Mouse (Mus musculus) midbrain, postnatal 0 days (tissue): ENCODE results near the gene Exo1. TPM values are rescaled to one million over a fixed set of nuclear protein-coding genes. Genes with fewer than 3 reads are reported as not detected.

Experiments
- ATAC-seq: fragments of 200-750 bp; cut with Nextera tagmentation; 2 replicates; pipeline ENCODE4 v1.8.0; 2017; ENCODE audit warnings: moderate number of reproducible peaks, mild to moderate bottlenecking, moderate TSS enrichment, moderate library complexity; ENCODE audit not compliant: low FRiP score
- DNase-seq: peaks from one replicate; pipeline ENCODE4 v3.0.0-alpha.2; 2015; ENCODE audit warnings: low spot score
- H3K27ac ChIP-seq: fragments of 300-500 bp; sonication (generic); 2 replicates; pipeline ENCODE4 v1.5.1; 2014; ENCODE audit warnings: low read depth, mild to moderate bottlenecking, low read length, mixed read lengths
- H3K27me3 ChIP-seq: fragments of 300-500 bp; sonication (generic); 2 replicates; pipeline ENCODE4 v1.6.1; 2014; ENCODE audit warnings: low read length, control low read depth, mixed read lengths; ENCODE audit not compliant: insufficient read depth
- H3K36me3 ChIP-seq: fragments of 300-500 bp; sonication (generic); 2 replicates; pipeline ENCODE4 v1.6.1; 2014; ENCODE audit warnings: low read length, control low read depth, mixed read lengths; ENCODE audit not compliant: insufficient read depth
- H3K4me1 ChIP-seq: fragments of 300-500 bp; sonication (generic); 2 replicates; pipeline ENCODE4 v1.6.1; 2014; ENCODE audit warnings: mild to moderate bottlenecking, control low read depth, antibody characterized with exemption, low read length, mixed read lengths; ENCODE audit not compliant: insufficient read depth
- H3K4me2 ChIP-seq: fragments of 300-500 bp; sonication (generic); 2 replicates; pipeline ENCODE4 v1.6.1; 2014; ENCODE audit warnings: low read depth, mild to moderate bottlenecking, low read length, mixed read lengths; ENCODE audit not compliant: poor library complexity, severe bottlenecking
- H3K4me3 ChIP-seq: fragments of 300-500 bp; sonication (generic); 2 replicates; pipeline ENCODE4 v1.5.1; 2014; ENCODE audit warnings: low read depth, mild to moderate bottlenecking, low read length, moderate library complexity
- H3K9ac ChIP-seq: fragments of 300-500 bp; sonication (generic); replicated peaks from 2 replicates; pipeline ENCODE4 v1.6.1; 2014; ENCODE audit warnings: mild to moderate bottlenecking, low read length, moderate library complexity, mixed read lengths; ENCODE audit not compliant: poor library complexity, severe bottlenecking
- H3K9me3 ChIP-seq: fragments of 300-500 bp; sonication (generic); 2 replicates; pipeline ENCODE4 v1.6.1; 2016; ENCODE audit warnings: low read length, control low read depth
- CTCF ChIP-seq: IDR thresholded peaks from 2 replicates; pipeline ENCODE4 v1.5.1; 2016; ENCODE audit warnings: antibody characterized with exemption, mild to moderate bottlenecking
- WGBS: fragments of 180-500 bp; shearing (Covaris S2); extraction: QIAGEN DNeasy Blood & Tissue Kit; methylation state at CpG from one replicate; pipeline ENCODE4 v1.1.7; 2014; 5-methylcytosine and 5-hydroxymethylcytosine counted together
- polyA plus RNA-seq: library from polyadenylated mRNA; unstranded; fragments of >200 nt; fragmentation: Nextera tagmentation; extraction: Ambion mirVana; gene quantifications from 2 replicates; pipeline ENCODE4 v1.2.1, GENCODE M21; 2015
- total RNA-seq: library from RNA; depleted of rRNA; stranded (reverse); fragments of >200 nt; gene quantifications from 2 replicates; pipeline ENCODE4 v1.2.3, GENCODE M21; 2014

Exo1 gene
- total and polyA plus RNA-seq, 2 experiments from 2014 or later = 1.4 to 2.1 TPM

DNA sequence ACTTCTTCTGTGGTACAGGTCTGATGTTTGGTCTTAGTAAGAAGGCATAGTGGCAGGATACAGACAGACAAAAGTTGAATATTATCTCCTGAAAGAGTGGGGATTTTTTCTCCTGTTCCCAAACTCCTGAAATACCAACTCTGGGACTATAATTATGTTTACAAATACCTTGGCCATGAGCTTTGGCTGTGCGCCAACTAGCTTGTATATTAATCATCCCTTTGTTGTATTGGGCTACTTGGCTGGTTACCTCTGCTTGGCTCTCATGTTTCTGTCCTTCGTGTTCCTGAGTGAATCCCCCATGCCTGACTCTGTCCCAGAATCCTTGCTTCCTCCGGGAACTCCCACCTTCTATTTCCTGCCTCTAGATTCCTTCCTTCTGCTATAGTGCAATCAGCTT lies 3.0 kb downstream of the Exo1 start:
- Histone ChIP-seq H3K4me3 (no peak overlapping the region), H3K4me1 (no peaks in the 10 kb centered on the region), H3K27me3 (no peaks in the 10 kb centered on the region), H3K27ac (no peak overlapping the region), H3K4me2 (no peak overlapping the region), H3K9ac (no peak overlapping the region), H3K36me3 (no peaks in the 10 kb centered on the region), H3K9me3 (no peaks in the 10 kb centered on the region)
- ATAC-seq (no peak), DNase-seq (no peak)
- WGBS = 80% methylated on average over 3 of the region's 3 CpGs
- no peak for TF ChIP-seq CTCF

DNA sequence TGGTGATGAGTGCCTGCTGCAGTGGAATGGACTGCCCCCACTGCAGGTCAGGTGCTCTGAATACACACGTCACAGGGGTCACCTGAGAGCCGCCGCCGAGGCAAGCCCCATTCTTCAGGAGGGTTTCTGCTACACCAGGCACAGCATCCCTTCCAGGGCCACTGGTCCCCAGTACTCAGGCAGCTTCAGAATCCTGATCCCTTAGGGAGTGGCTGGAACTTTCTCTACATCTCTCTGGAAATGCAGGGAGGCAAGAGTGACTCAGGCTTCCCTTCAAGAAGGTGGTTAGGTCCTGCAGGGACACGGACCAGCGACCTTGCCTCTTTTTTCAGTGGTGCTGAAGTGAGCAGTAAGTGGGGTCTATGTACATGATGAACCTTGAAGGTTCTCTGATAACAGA lies 12.9 kb downstream of the Exo1 start:
- no peaks in the 10 kb centered on the region for H3K4me1 ChIP-seq
- H3K27ac ChIP-seq = no peak overlapping the region
- H3K9me3 ChIP-seq = no peaks in the 10 kb centered on the region
- ATAC-seq (no peak), DNase-seq (no peak)
- 93% methylated on average over 6 of the region's 6 CpGs for WGBS
- H3K27me3 ChIP-seq = no peaks in the 10 kb centered on the region
- no peak overlapping the region for H3K4me2 ChIP-seq
- H3K4me3 ChIP-seq = no peak overlapping the region
- no peaks in the 10 kb centered on the region for H3K36me3 ChIP-seq
- TF ChIP-seq CTCF = no peak
- H3K9ac ChIP-seq = no peak overlapping the region

- TF ChIP-seq CTCF = no peak
- Histone ChIP-seq H3K4me2 (no peak overlapping the region), H3K9ac (no peak overlapping the region), H3K4me3 (no peak overlapping the region), H3K4me1 (no peaks in the 10 kb centered on the region), H3K9me3 (no peaks in the 10 kb centered on the region), H3K27me3 (no peaks in the 10 kb centered on the region), H3K36me3 (no peaks in the 10 kb centered on the region), H3K27ac (no peak overlapping the region)
- ATAC-seq (no peak), DNase-seq (no peak)
- WGBS = 97% methylated on average over 12 of the region's 12 CpGs
Observed at GRCm38 (mm10) chr1:175893726-175894125, 13.3 kb downstream of the Exo1 start.

- no peak overlapping the region for H3K4me2 ChIP-seq
- TF ChIP-seq CTCF = no peak
- no peaks in the 10 kb centered on the region for H3K4me1 ChIP-seq
- ATAC-seq (no peak), DNase-seq (no peak)
- no peak overlapping the region for H3K27ac ChIP-seq
- H3K4me3 ChIP-seq = no peak overlapping the region
- H3K36me3 ChIP-seq = no peaks in the 10 kb centered on the region
- 91% methylated on average over 2 of the region's 2 CpGs for WGBS
- no peak overlapping the region for H3K9ac ChIP-seq
- H3K27me3 ChIP-seq = no peaks in the 10 kb centered on the region; the same call in 1 of the 2 replicates
- H3K9me3 ChIP-seq = no peaks in the 10 kb centered on the region
Observed at GRCm38 (mm10) chr1:175911207-175911606, 30.8 kb downstream of the Exo1 start.

- no peak overlapping the region for H3K4me3 ChIP-seq
- H3K4me1 ChIP-seq = no peaks in the 10 kb centered on the region
- no peaks in the 10 kb centered on the region for H3K36me3 ChIP-seq
- no peak overlapping the region for H3K4me2 ChIP-seq
- DNase-seq = no peak
- WGBS = 88% methylated on average over 3 of the region's 3 CpGs
- no peaks in the 10 kb centered on the region; the same call in 1 of the 2 replicates for H3K27me3 ChIP-seq
- TF ChIP-seq CTCF = no peak
- H3K27ac ChIP-seq = no peak overlapping the region
- no peaks in the 10 kb centered on the region for H3K9me3 ChIP-seq
- no peak overlapping the region for H3K9ac ChIP-seq
- ATAC-seq = no peak
Observed at GRCm38 (mm10) chr1:175912038-175912437, 31.7 kb downstream of the Exo1 start.

- 83% methylated on average over 5 of the region's 5 CpGs for WGBS
- Histone ChIP-seq H3K4me3 (no peak overlapping the region), H3K27me3 (no peaks in the 10 kb centered on the region; the same call in 1 of the 2 replicates), H3K4me2 (no peak overlapping the region), H3K27ac (no peak overlapping the region), H3K9me3 (no peaks in the 10 kb centered on the region), H3K36me3 (no peaks in the 10 kb centered on the region), H3K4me1 (no peaks in the 10 kb centered on the region), H3K9ac (no peak overlapping the region)
- no peak for ATAC-seq
- no peak for DNase-seq
- TF ChIP-seq CTCF = no peak
Observed at GRCm38 (mm10) chr1:175913728-175914303, 33.4 kb downstream of the Exo1 start.
